Mouse (Mus musculus) bone marrow macrophage, adult 2 months (primary cell): ENCODE measurements at regions not wholly inside any gene's neighbourhood (a gene's known extent, or its start where the extent isn't known, plus 50 kb on each side); places are given as distances from the start of the nearest gene placed in this dataset.

Experiments used
- CTCF ChIP-seq: IDR thresholded peaks from 2 replicates; pipeline ENCODE4 v1.5.1; 2012; ENCODE audit warnings: low read depth, mild to moderate bottlenecking, low read length, moderate library complexity
- POLR2A ChIP-seq: IDR thresholded peaks from 2 replicates; pipeline ENCODE4 v1.6.1; 2012; ENCODE audit warnings: mild to moderate bottlenecking, low read depth, low read length, borderline replicate concordance

- TF ChIP-seq CTCF, result no peak
- no peak for TF ChIP-seq POLR2A
These were observed 682.0 kb downstream of the Gsdmc2 start for GRCm38 (mm10) chr15:63162881-63163549.
